Mouse (Mus musculus) hindbrain, embryonic 16.5 days (tissue): ENCODE results near the gene Sntb2. TPM values are rescaled to one million over a fixed set of nuclear protein-coding genes. Genes with fewer than 3 reads are reported as not detected.
A peak's percentile ranks its signal among the peaks of the same experiment; 100 is the strongest.
"Not testable (repeated sequence)": the region's sequence is repeated elsewhere in the genome, so short reads cannot be mapped to it uniquely, and the experiment has no call there.

Experiments used
- ATAC-seq: fragments of 200-750 bp; cut with Nextera tagmentation; 2 replicates; pipeline ENCODE4 v1.8.0; 2017; ENCODE audit warnings: moderate TSS enrichment, moderate library complexity
- H3K27ac ChIP-seq: fragments of 300-500 bp; sonication (generic); 2 replicates; pipeline ENCODE4 v1.5.1; 2014; ENCODE audit warnings: low read depth, mild to moderate bottlenecking, control low read depth, low read length, moderate library complexity
- H3K27me3 ChIP-seq: fragments of 300-500 bp; sonication (generic); replicated peaks from 2 replicates; pipeline ENCODE4 v1.6.1; 2014; ENCODE audit warnings: low read length; ENCODE audit not compliant: control insufficient read depth, insufficient read depth
- H3K36me3 ChIP-seq: fragments of 300-500 bp; sonication (generic); 2 replicates; pipeline ENCODE4 v1.6.1; 2014; ENCODE audit warnings: mild to moderate bottlenecking, low read length, moderate library complexity, mixed read lengths; ENCODE audit not compliant: control insufficient read depth, insufficient read depth
- H3K4me1 ChIP-seq: fragments of 300-500 bp; sonication (generic); 2 replicates; pipeline ENCODE4 v1.6.1; 2014; ENCODE audit warnings: low read depth, low read length; ENCODE audit not compliant: control insufficient read depth, insufficient read depth
- H3K4me2 ChIP-seq: fragments of 300-500 bp; sonication (generic); 2 replicates; pipeline ENCODE4 v1.6.1; 2014; ENCODE audit warnings: mild to moderate bottlenecking, low read length, control low read depth, moderate library complexity
- H3K4me3 ChIP-seq: fragments of 300-500 bp; sonication (generic); 2 replicates; pipeline ENCODE4 v1.5.1; 2014; ENCODE audit warnings: mild to moderate bottlenecking, low read length, control low read depth, moderate library complexity
- H3K9ac ChIP-seq: fragments of 300-500 bp; sonication (generic); 2 replicates; pipeline ENCODE4 v1.6.1; 2014; ENCODE audit warnings: low read depth, mild to moderate bottlenecking, control low read depth, low read length, moderate library complexity
- H3K9me3 ChIP-seq: fragments of 300-500 bp; sonication (generic); 2 replicates; pipeline ENCODE4 v1.6.1; 2014; ENCODE audit warnings: mild to moderate bottlenecking, low read length, moderate library complexity; ENCODE audit not compliant: control insufficient read depth
- WGBS: fragments of 180-500 bp; shearing (Covaris S2); extraction: QIAGEN DNeasy Blood & Tissue Kit; methylation state at CpG from one replicate; pipeline ENCODE4 v1.1.7; 2014; 5-methylcytosine and 5-hydroxymethylcytosine counted together
- polyA plus RNA-seq: library from polyadenylated mRNA; unstranded; fragments of >200 nt; fragmentation: Nextera tagmentation; extraction: Ambion mirVana; gene quantifications from 2 replicates; pipeline ENCODE4 v1.2.1, GENCODE M21; 2015

Sntb2 gene
- polyA plus RNA-seq, 1 experiment from 2014 or later, result 4.7 TPM

DNA sequence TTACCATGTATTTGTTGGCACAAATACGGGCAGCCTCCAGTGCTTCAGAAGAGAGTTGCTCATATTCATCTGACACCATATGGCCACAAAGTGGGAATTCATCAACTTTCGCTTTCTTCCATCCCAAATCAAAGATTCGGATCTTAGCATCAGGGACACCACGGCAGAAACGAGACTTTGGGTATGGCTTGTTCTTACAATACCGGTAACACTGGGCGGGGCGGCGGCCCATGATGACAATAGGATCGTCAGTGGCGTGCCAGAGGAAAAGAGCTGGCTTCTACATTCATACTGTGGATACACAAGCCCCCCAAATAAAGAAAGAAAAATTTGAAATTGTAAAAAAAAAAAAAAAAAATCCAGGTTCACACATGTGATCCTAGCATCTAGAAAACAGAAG lies 7.4 kb upstream of the Sntb2 start:
- not testable (repeated sequence) for H3K9me3 ChIP-seq, H3K36me3 ChIP-seq, H3K27me3 ChIP-seq, ATAC-seq, H3K27ac ChIP-seq, H3K4me3 ChIP-seq, H3K9ac ChIP-seq, H3K4me2 ChIP-seq, H3K4me1 ChIP-seq
- 91% methylated on average over 10 of the region's 11 CpGs for WGBS

DNA sequence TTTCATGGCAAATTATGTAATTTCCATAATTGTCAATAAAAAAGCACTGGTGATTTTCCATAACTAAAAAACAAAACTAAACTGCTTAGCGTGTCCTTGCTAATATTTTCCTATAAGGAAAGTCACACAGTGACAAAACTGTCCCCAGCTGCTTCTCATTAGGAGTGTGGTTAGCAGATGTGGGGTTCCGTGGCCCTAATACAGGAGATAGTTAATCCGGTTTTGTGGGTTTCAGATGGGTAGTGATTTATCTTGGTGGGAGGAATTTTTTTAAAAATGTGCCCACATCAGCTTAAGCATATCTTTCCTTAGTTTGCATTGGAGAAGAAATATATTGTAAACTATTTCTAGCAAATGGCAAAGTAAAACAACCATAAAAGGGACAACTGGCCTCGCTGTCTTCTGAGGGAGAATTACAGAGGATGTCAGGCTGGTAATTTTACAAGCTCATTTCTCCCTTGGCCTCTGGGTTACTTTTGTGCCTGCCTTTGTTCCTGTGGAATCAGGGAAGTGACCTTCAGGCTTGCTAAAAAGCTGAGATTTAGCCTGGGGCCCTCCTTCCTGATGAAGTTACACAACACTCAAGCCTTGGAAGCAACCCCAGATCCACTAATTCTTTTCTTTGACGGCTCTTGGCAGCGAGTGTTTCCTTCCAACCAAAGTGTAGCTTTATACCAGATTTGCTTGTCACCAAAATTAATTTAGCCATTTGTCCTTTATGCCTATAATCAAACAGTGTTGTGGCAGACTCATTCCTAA lies 6.2 kb upstream of the Sntb2 start:
- no peaks in the 10 kb centered on the region for H3K36me3 ChIP-seq
- no peaks in the 10 kb centered on the region for H3K9me3 ChIP-seq
- H3K4me2 ChIP-seq, result no peak overlapping the region
- no peak overlapping the region for H3K4me3 ChIP-seq
- no peak overlapping the region for H3K9ac ChIP-seq
- no peak for ATAC-seq
- H3K4me1 ChIP-seq, result peaks cover 3% of the 10 kb centered on the region
- peaks cover 4% of the 10 kb centered on the region for H3K27me3 ChIP-seq
- 62% methylated on average over 6 of the region's 6 CpGs for WGBS
- no peak overlapping the region for H3K27ac ChIP-seq

DNA sequence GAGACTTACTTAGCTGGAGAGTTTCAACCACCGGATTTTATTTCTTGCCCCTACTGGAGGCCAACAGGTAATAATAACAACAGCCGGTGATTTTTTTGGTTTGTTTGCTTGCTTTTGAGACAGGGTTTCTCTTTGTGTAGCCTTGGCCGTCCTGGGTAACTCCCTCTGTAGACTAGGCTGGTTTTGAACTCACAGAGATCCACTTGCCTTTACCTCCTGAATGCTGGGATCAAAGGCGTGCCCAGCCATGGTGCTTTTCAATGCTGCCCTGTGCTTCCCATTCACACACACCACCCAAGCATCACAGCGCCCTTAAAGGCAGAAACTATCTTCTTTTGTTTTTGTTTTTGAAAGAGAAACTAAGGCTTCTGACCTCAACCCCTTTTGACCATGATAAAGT lies 5.6 kb upstream of the Sntb2 start:
- Histone ChIP-seq H3K4me2 (no peak overlapping the region), H3K9ac (no peak overlapping the region), H3K4me3 (no peak overlapping the region), H3K27me3 (peaks cover 4% of the 10 kb centered on the region), H3K27ac (no peak overlapping the region), H3K4me1 (peaks cover 3% of the 10 kb centered on the region), H3K36me3 (no peaks in the 10 kb centered on the region), H3K9me3 (no peaks in the 10 kb centered on the region)
- 75% methylated on average over 5 of the region's 5 CpGs for WGBS
- ATAC-seq, result no peak

DNA sequence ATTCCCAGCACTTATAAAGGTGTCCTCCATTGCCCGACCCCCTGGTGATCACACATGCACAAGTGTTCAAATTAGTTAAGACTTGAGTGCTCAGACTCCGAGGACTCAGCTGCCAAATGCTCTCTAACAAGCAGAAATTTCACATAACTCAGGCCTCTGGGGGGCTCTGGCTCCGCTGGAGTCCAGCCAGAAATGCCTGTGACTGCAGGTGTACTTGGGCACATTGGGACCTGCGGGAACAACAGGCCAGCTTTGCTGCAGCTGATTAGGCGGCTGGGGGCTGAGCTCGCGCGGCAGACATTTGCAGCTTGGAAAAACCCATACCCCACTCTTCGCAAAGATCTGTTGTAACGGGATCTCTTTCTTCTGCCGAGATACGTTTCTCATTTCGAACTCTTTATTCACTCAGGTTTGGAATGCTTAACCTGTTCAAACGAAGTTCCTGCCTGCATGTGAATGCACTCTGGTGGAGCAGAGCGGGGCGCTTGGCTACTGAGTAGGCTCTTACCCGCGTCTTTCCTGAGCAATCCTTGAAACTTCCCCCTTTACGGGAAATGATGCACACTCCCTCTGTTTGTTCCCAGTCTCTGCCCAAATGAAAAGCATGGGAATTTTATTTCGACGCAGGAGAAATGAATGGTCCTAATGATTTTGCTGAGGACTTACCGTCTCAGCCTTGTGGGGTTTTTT lies 3.0 kb upstream of the Sntb2 start:
- Histone ChIP-seq H3K9ac (no peak overlapping the region), H3K27ac (no peak overlapping the region), H3K36me3 (no peaks in the 10 kb centered on the region), H3K27me3 (peaks cover 4% of the 10 kb centered on the region), H3K4me2 (peak overlapping the region; percentile 52), H3K4me1 (peaks cover 10% of the 10 kb centered on the region), H3K9me3 (no peaks in the 10 kb centered on the region), H3K4me3 (peak overlapping the region; percentile 24)
- WGBS, result 12% methylated on average over 22 of the region's 22 CpGs
- ATAC-seq, result no peak

DNA sequence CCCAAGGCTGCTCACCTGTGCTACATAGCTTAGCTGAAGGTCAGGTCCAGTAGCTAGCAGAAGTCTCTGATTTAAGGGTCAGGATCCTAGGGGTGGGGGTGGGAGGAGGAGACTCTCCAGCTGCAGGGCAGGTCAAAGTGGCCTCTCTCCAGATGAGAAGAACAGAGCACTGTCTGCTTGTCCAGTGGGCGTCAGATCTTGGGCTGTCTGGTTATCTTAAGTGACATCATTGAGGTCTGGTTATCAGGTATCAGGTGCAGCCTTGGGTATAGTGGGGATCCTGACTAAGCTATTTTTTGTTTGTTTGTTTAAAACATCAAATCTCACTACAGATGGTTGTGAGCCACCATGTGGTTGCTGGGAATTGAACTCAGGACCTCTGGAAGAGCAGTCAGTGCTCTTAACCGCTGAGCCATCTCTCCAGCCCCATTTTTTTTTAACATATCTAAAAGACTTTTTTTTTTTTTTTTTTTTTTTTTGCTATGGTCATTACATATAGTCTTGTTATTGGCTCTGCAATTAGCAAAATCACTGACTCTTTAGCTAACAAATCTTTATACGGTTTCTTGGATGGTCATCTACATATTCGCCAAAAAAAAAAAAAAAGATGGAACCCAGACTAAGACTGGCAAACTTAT lies 1.9 kb upstream of the Sntb2 start:
- Histone ChIP-seq H3K9ac (no peak overlapping the region), H3K4me3 (no peak overlapping the region), H3K4me2 (no peak overlapping the region), H3K4me1 (peaks cover 18% of the 10 kb centered on the region), H3K27ac (no peak overlapping the region), H3K36me3 (no peaks in the 10 kb centered on the region), H3K27me3 (peaks cover 4% of the 10 kb centered on the region), H3K9me3 (no peaks in the 10 kb centered on the region)
- 83% methylated on average over 4 of the region's 4 CpGs for WGBS
- no peak for ATAC-seq

DNA sequence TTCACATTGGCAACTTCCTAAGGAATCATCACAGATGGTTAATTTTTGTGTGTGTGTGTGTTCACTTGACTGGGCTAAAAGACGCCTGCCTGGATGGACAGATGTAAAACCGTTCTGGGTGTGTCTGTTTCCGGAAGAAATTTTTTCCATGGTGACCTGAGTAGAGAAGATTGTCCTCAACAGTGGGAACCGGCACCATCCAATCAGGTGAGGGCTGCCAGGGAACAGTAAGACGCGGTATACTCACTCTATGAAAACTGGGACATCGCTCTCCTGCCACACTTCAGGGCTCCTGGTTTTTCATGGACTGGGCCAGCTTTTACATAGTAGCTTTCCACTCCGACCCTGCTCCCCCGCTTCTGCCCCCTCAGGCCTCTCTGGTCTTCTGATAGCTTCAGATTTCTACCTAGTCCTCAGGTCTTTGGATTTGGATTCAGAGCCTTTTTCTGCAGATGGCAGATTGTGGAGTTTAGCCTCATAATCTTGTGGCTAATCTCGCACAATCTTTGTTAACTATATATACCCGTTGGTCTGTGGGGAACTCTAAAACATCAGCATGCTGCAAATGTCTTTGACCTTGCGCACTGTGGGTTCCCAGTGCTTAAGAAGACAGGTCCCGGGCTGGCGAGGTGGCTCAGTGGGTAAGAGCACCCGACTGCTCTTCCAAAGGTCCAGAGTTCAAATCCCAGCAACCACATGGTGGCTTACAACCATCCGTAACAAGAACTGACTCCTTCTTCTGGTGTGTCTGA lies 1.1 kb upstream of the Sntb2 start:
- peaks cover 4% of the 10 kb centered on the region for H3K27me3 ChIP-seq
- no peaks in the 10 kb centered on the region for H3K9me3 ChIP-seq
- ATAC-seq, result no peak
- H3K36me3 ChIP-seq, result no peaks in the 10 kb centered on the region
- WGBS, result 78% methylated on average over 15 of the region's 16 CpGs
- no peak overlapping the region for H3K4me3 ChIP-seq
- H3K4me1 ChIP-seq, result peaks cover 18% of the 10 kb centered on the region
- H3K27ac ChIP-seq, result no peak overlapping the region
- H3K9ac ChIP-seq, result no peak overlapping the region
- H3K4me2 ChIP-seq, result no peak overlapping the region

DNA sequence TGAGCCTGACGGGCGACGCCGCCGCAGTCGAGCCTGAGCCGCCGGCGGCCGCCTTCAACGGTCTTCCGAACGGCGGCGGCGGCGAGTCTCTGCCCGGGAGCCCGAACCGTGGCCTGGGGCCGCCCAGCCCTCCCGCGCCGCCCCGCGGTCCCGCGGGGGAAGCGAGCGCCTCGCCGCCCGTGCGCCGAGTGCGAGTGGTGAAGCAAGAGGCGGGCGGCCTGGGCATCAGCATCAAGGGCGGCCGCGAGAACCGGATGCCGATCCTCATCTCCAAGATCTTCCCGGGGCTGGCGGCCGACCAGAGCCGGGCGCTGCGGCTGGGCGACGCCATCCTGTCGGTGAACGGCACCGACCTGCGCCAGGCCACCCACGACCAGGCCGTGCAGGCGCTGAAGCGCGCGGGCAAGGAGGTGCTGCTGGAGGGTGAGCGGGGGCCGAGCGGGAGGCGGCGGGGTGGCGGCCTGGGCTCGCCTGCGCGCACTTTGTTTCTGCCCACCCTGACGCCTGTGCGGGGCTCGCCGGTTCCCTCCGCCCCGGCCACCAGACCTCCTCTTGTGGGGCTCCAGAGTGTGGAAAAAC lies 438 bp downstream of the Sntb2 start:
- under 1% methylated on average over 75 of the region's 76 CpGs for WGBS
- H3K4me3 ChIP-seq, result peak overlapping the region; percentile 90
- peak overlapping the region; percentile 90 for H3K9ac ChIP-seq
- H3K4me2 ChIP-seq, result peak overlapping the region; percentile 92
- no peaks in the 10 kb centered on the region for H3K36me3 ChIP-seq
- no peaks in the 10 kb centered on the region for H3K9me3 ChIP-seq
- peak; percentile 68 for ATAC-seq
- peaks cover 4% of the 10 kb centered on the region for H3K27me3 ChIP-seq
- peak overlapping the region; percentile 90 for H3K27ac ChIP-seq
- peaks cover 18% of the 10 kb centered on the region for H3K4me1 ChIP-seq

DNA sequence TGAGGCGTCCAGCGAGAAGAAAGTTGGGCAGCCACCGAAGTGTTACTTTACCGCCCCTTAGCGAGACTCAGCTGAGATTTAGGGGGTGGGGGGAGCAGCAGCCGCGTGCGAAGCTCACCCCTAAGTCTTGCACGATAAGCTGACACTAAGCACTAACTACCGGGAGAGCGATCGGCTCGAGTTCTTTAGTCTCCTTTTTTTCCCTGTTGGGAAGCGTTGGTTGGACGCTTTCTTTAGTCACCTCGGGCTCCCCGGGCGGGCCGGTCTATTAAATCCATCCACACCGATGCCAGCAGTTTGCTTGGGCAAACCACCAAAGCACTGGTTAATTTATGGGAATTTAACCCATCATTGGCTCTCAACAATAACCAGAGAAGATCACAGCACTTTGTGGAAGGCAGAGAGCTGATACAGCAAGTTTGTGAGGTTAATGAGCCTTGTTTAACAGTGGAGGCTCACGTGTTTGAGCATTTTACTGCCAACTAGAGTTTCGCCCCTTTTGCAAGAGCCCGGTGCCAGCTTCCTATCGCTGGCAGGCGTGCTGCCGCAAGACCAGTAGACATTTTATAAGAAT lies 1.0 kb downstream of the Sntb2 start:
- H3K36me3 ChIP-seq, result no peaks in the 10 kb centered on the region
- peak overlapping the region; percentile 90 for H3K4me3 ChIP-seq
- peak overlapping the region; percentile 92 for H3K4me2 ChIP-seq
- WGBS, result under 1% methylated on average over 26 of the region's 26 CpGs
- H3K9ac ChIP-seq, result peak overlapping the region; percentile 90
- no peaks in the 10 kb centered on the region for H3K9me3 ChIP-seq
- ATAC-seq, result peak; percentile 53
- peak overlapping the region; percentile 90 for H3K27ac ChIP-seq
- H3K4me1 ChIP-seq, result peaks cover 18% of the 10 kb centered on the region
- peaks cover under 1% of the 10 kb centered on the region for H3K27me3 ChIP-seq
